Mouse (Mus musculus): ENCODE measurements at regions not wholly inside any gene's neighbourhood (a gene's known extent, or its start where the extent isn't known, plus 50 kb on each side); places are given as distances from the start of the nearest gene placed in this dataset.
"Not testable (repeated sequence)": the region's sequence is repeated elsewhere in the genome, so short reads cannot be mapped to it uniquely, and the experiment has no call there.

GRCm38 (mm10) chr1:107677404-107677803 is 87.6 kb downstream of the Serpinb8 start:
- no peak for DNase-seq (ENCODE audit: low read depth, low spot score)

- peak; percentile 8 for DNase-seq (ENCODE audit: low read depth, low spot score)
Observed at GRCm38 (mm10) chr1:107696858-107697257, 107.1 kb downstream of the Serpinb8 start.

GRCm38 (mm10) chr1:107706108-107706548 is 116.3 kb downstream of the Serpinb8 start:
- DNase-seq (ENCODE audit: low read depth, low spot score) = no peak

GRCm38 (mm10) chr1:107708601-107709000 is 118.8 kb downstream of the Serpinb8 start:
- no peak for DNase-seq (ENCODE audit: low read depth, low spot score)

- no peak for DNase-seq (ENCODE audit: low read depth, low spot score)
Observed at GRCm38 (mm10) chr1:107714869-107715268, 125.1 kb downstream of the Serpinb8 start.

- no peak for DNase-seq (ENCODE audit: low read depth, low spot score)
Observed at GRCm38 (mm10) chr1:107719304-107719703, 129.5 kb downstream of the Serpinb8 start.

- no peak for DNase-seq (ENCODE audit: low read depth, low spot score)
Observed at GRCm38 (mm10) chr1:107728113-107728839, 138.5 kb downstream of the Serpinb8 start.

- DNase-seq (ENCODE audit: low read depth, low spot score) = no peak
Observed at GRCm38 (mm10) chr1:107765307-107765706, 175.5 kb downstream of the Serpinb8 start.

GRCm38 (mm10) chr1:107767198-107767947 is 177.6 kb downstream of the Serpinb8 start:
- DNase-seq (ENCODE audit: low read depth, low spot score) = no peak

- no peak for DNase-seq (ENCODE audit: low read depth, low spot score)
Observed at GRCm38 (mm10) chr1:107772967-107773366, 183.2 kb downstream of the Serpinb8 start.

- no peak for DNase-seq (ENCODE audit: low read depth, low spot score)
Observed at GRCm38 (mm10) chr1:107783079-107783478, 193.3 kb downstream of the Serpinb8 start.

GRCm38 (mm10) chr1:107805823-107806222 is 216.0 kb downstream of the Serpinb8 start:
- DNase-seq (ENCODE audit: low read depth, low spot score) = no peak

GRCm38 (mm10) chr1:107807367-107807766 is 217.6 kb downstream of the Serpinb8 start:
- not testable (repeated sequence) for DNase-seq (ENCODE audit: low read depth, low spot score)

GRCm38 (mm10) chr1:107811136-107811535 is 221.3 kb downstream of the Serpinb8 start:
- no peak for DNase-seq (ENCODE audit: low read depth, low spot score)

GRCm38 (mm10) chr1:107811859-107812258 is 222.1 kb downstream of the Serpinb8 start:
- DNase-seq (ENCODE audit: low read depth, low spot score) = no peak

- no peak for DNase-seq (ENCODE audit: low read depth, low spot score)
Observed at GRCm38 (mm10) chr1:107837877-107838276, 248.1 kb downstream of the Serpinb8 start.

GRCm38 (mm10) chr1:107852386-107852785 is 262.6 kb downstream of the Serpinb8 start:
- DNase-seq (ENCODE audit: low read depth, low spot score) = no peak

GRCm38 (mm10) chr1:107853001-107853400 is 263.2 kb downstream of the Serpinb8 start:
- DNase-seq (ENCODE audit: low read depth, low spot score) = no peak

GRCm38 (mm10) chr1:107897743-107898437 is 308.1 kb downstream of the Serpinb8 start:
- DNase-seq (ENCODE audit: low read depth, low spot score) = no peak

GRCm38 (mm10) chr1:107899261-107899660 is 309.5 kb downstream of the Serpinb8 start:
- no peak for DNase-seq (ENCODE audit: low read depth, low spot score)

GRCm38 (mm10) chr1:107900449-107900848 is 310.6 kb downstream of the Serpinb8 start:
- no peak for DNase-seq (ENCODE audit: low read depth, low spot score)

GRCm38 (mm10) chr1:107900913-107901312 is 311.1 kb downstream of the Serpinb8 start:
- no peak for DNase-seq (ENCODE audit: low read depth, low spot score)

All from R1 (cell line).